Mouse (Mus musculus) intestine, embryonic 15.5 days (tissue): Measurements from ENCODE around the gene Mup21. TPM values are rescaled to one million over a fixed set of nuclear protein-coding genes. Genes with fewer than 3 reads are reported as not detected.
A peak's percentile ranks its signal among the peaks of the same experiment; 100 is the strongest.
"Not testable (repeated sequence)": the region's sequence is repeated elsewhere in the genome, so short reads cannot be mapped to it uniquely, and the experiment has no call there.

Experiments used
- ATAC-seq: fragments of 200-750 bp; cut with Nextera tagmentation; 2 replicates; pipeline ENCODE4 v1.8.0; 2017; ENCODE audit warnings: moderate TSS enrichment, moderate library complexity
- H3K27ac ChIP-seq: fragments of 300-500 bp; sonication (generic); 2 replicates; pipeline ENCODE4 v1.5.1; 2015; ENCODE audit warnings: mild to moderate bottlenecking, inconsistent platforms
- H3K27me3 ChIP-seq: fragments of 300-500 bp; sonication (generic); replicated peaks from 2 replicates; pipeline ENCODE4 v1.6.1; 2015; ENCODE audit warnings: inconsistent platforms
- H3K36me3 ChIP-seq: fragments of 300-500 bp; sonication (generic); 2 replicates; pipeline ENCODE4 v1.6.1; 2015; ENCODE audit warnings: inconsistent platforms
- H3K4me1 ChIP-seq: fragments of 300-500 bp; sonication (generic); replicated peaks from 2 replicates; pipeline ENCODE4 v1.6.1; 2015; ENCODE audit warnings: inconsistent platforms
- H3K4me2 ChIP-seq: fragments of 300-500 bp; sonication (generic); replicated peaks from 2 replicates; pipeline ENCODE4 v1.6.1; 2015; ENCODE audit warnings: mild to moderate bottlenecking, inconsistent platforms
- H3K4me3 ChIP-seq: fragments of 300-500 bp; sonication (generic); replicated peaks from 2 replicates; pipeline ENCODE4 v1.5.1; 2015; ENCODE audit warnings: inconsistent platforms
- H3K9ac ChIP-seq: fragments of 300-500 bp; sonication (generic); 2 replicates; pipeline ENCODE4 v1.6.1; 2015; ENCODE audit warnings: inconsistent platforms
- H3K9me3 ChIP-seq: fragments of 300-500 bp; sonication (generic); 2 replicates; pipeline ENCODE4 v1.6.1; 2016; ENCODE audit warnings: inconsistent platforms
- WGBS: fragments of 180-500 bp; shearing (Covaris S2); methylation state at CpG from one replicate; pipeline ENCODE4 v1.1.7; 2015; 5-methylcytosine and 5-hydroxymethylcytosine counted together
- polyA plus RNA-seq: library from polyadenylated mRNA; unstranded; fragments of >200 nt; fragmentation: Nextera tagmentation; extraction: Ambion mirVana; gene quantifications from 2 replicates; pipeline ENCODE4 v1.2.1, GENCODE M21; 2015

The Mup21 gene
- polyA plus RNA-seq, result not detected in 2 replicates

DNA sequence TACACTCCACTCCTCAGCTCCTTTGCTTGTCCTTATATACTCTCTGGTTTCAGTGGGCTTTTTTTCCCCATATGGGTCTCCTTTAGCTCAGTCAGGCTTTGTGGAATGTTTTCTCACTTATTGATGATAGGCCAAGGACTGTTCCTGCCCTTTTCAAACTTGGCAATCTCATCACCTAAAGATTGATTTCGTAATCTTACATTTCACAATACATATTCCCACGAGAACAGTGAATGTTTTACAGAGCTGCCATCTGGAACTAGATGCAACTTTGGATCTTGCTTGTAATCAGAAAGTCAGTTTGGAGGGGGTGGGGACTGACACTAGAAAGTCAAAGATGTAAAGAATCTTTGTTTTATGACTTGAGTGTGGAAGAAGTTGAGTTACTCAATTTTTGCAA is at the start of gene Mup21:
Gene Mup21, minus strand, starts transcription at position 53 of the 400 bp plus-strand sequence.
- ATAC-seq, result no peak
- WGBS, result 71% methylated on average over 2 of the region's 2 CpGs

GRCm38 (mm10) chr4:62199923-62200529 is 49.4 kb upstream of the Mup21 start:
- H3K27ac ChIP-seq, result no peak overlapping the region
- WGBS, result 54% methylated on average over 7 of the region's 7 CpGs
- H3K9me3 ChIP-seq, result no peaks in the 10 kb centered on the region
- peaks cover 38% of the 10 kb centered on the region for H3K36me3 ChIP-seq
- H3K4me2 ChIP-seq, result no peak overlapping the region
- no peak overlapping the region for H3K4me3 ChIP-seq
- ATAC-seq, result peak; percentile 86
- no peaks in the 10 kb centered on the region for H3K4me1 ChIP-seq
- H3K9ac ChIP-seq, result no peak overlapping the region
- no peaks in the 10 kb centered on the region for H3K27me3 ChIP-seq

More for the DNA sequence above, at the start of gene Mup21:
- no peak within 1 kb of the TSS for H3K9ac ChIP-seq
- H3K4me2 ChIP-seq, result no peak within 1 kb of the TSS
- no peaks in the 10 kb centered on the region for H3K36me3 ChIP-seq
- no peak within 1 kb of the TSS for H3K4me3 ChIP-seq
- H3K27me3 ChIP-seq, result no peaks in the 10 kb centered on the region
- no peak within 1 kb of the TSS for H3K27ac ChIP-seq
- H3K9me3 ChIP-seq, result no peaks in the 10 kb centered on the region
- H3K4me1 ChIP-seq, result no peaks in the 10 kb centered on the region

GRCm38 (mm10) chr4:62188778-62189177 is 38.1 kb upstream of the Mup21 start:
- Histone ChIP-seq H3K4me1 (no peaks in the 10 kb centered on the region), H3K4me3 (no peak overlapping the region), H3K4me2 (no peak overlapping the region), H3K27me3 (no peaks in the 10 kb centered on the region), H3K9me3 (peaks cover 22% of the 10 kb centered on the region), H3K27ac (no peak overlapping the region), H3K36me3 (peaks cover 35% of the 10 kb centered on the region), H3K9ac (no peak overlapping the region)
- ATAC-seq, result no peak

GRCm38 (mm10) chr4:62177282-62177681 is 26.6 kb upstream of the Mup21 start:
- Histone ChIP-seq H3K9ac (no peak overlapping the region), H3K36me3 (no peaks in the 10 kb centered on the region), H3K9me3 (no peaks in the 10 kb centered on the region), H3K27me3 (no peaks in the 10 kb centered on the region), H3K4me3 (no peak overlapping the region), H3K4me2 (no peak overlapping the region), H3K27ac (no peak overlapping the region), H3K4me1 (no peaks in the 10 kb centered on the region)
- no peak for ATAC-seq
- 35% methylated on average over 5 of the region's 5 CpGs for WGBS

DNA sequence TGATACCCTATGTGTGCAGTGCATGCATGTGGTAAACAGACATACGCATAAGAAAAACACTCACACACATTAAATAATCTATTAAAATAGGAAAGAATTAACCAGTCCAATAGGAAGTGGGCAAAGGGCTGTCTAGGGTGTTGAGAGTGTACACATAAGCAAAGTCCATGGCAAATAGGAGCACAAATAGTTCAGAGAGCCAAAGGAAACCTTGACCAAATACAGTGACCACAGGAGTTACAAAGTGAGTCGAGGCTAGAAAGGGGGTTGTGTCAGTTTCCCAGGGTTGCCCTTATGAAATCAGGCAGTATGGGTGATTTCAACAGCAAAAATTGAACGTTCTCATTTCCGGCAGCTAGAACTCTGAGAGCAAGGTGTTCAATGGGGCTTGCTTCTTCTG is 23.8 kb upstream of the Mup21 start:
- H3K36me3 ChIP-seq, result no peaks in the 10 kb centered on the region
- H3K27me3 ChIP-seq, result no peaks in the 10 kb centered on the region
- H3K9me3 ChIP-seq, result no peaks in the 10 kb centered on the region
- H3K9ac ChIP-seq, result no peak overlapping the region
- no peaks in the 10 kb centered on the region for H3K4me1 ChIP-seq
- no peak overlapping the region for H3K27ac ChIP-seq
- 84% methylated on average over 4 of the region's 4 CpGs for WGBS
- no peak overlapping the region for H3K4me3 ChIP-seq
- H3K4me2 ChIP-seq, result no peak overlapping the region
- ATAC-seq, result no peak

DNA sequence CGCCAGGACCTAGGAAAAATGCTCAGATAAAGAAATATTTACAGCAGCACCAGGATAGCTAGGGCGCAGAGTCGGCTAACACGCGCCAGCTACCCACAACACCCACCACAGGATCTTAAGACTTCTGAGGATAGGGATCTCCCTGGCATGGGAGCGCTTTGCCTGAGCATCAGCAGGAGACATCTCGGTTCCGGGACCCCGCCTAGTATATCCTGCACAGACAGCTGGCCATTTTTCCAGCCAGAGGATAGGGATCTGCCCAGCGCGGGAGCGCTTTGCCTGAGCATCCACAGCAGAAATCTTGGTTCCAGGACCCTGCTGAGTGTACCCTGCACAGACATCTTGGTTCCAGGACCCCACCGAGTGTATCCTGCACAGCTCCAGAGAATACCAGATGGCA is 17.0 kb upstream of the Mup21 start:
- H3K4me3 ChIP-seq, ATAC-seq: not testable (repeated sequence)

DNA sequence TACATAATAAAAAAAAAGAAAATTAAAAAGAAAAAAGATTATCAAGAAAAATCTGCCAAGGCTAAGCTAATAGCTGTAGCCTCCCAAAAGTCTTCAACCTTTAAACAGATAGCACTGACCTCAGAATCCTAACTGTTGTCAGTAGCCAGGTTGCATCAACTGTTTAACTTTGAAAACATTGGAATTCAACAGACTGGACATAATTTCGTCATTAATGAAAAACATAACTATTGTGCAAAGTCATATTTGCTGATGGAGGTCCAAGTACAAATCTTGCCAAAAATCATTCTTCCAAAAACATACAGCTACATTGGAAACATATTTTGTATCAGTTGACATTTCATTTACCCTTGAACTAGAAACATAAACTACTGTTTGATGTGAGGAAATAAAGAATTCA is 7.7 kb upstream of the Mup21 start:
- no peaks in the 10 kb centered on the region for H3K4me1 ChIP-seq
- H3K36me3 ChIP-seq, result no peaks in the 10 kb centered on the region
- H3K4me2 ChIP-seq, result no peak overlapping the region
- no peak for ATAC-seq
- WGBS, result 75% methylated on average over 1 of the region's 1 CpGs
- H3K9ac ChIP-seq, result no peak overlapping the region
- no peak overlapping the region for H3K4me3 ChIP-seq
- H3K9me3 ChIP-seq, result no peaks in the 10 kb centered on the region
- no peaks in the 10 kb centered on the region for H3K27me3 ChIP-seq
- no peak overlapping the region for H3K27ac ChIP-seq

More for the DNA sequence above, 17.0 kb upstream of the Mup21 start:
- H3K36me3 ChIP-seq, H3K9ac ChIP-seq, H3K27me3 ChIP-seq, H3K27ac ChIP-seq, H3K4me1 ChIP-seq, H3K4me2 ChIP-seq, H3K9me3 ChIP-seq: not testable (repeated sequence)
- WGBS, result 94% methylated on average over 13 of the region's 13 CpGs

- no peak overlapping the region for H3K4me3 ChIP-seq
- no peaks in the 10 kb centered on the region for H3K27me3 ChIP-seq
- 0 out of 2 replicates have a peak, but pooled peaks cover 4% of the 10 kb centered on the region for H3K9me3 ChIP-seq
- H3K4me1 ChIP-seq, result no peaks in the 10 kb centered on the region
- H3K9ac ChIP-seq, result no peak overlapping the region
- WGBS, result 65% methylated on average over 7 of the region's 7 CpGs
- no peak overlapping the region for H3K27ac ChIP-seq
- ATAC-seq, result no peak
- no peaks in the 10 kb centered on the region for H3K36me3 ChIP-seq
- H3K4me2 ChIP-seq, result no peak overlapping the region
Measured at GRCm38 (mm10) chr4:62133706-62134105, 17.0 kb downstream of the Mup21 start.

GRCm38 (mm10) chr4:62103366-62103765 is 47.3 kb downstream of the Mup21 start:
- not testable (repeated sequence) for H3K27me3 ChIP-seq, H3K4me2 ChIP-seq, H3K9me3 ChIP-seq, ATAC-seq, H3K4me3 ChIP-seq, H3K36me3 ChIP-seq, H3K4me1 ChIP-seq, H3K27ac ChIP-seq, H3K9ac ChIP-seq
- WGBS, result 78% methylated on average over 2 of the region's 2 CpGs

Other genes with a start within 250 kb of the Mup21 start
- gene Mup20, start 96.7 kb downstream of the Mup21 start, polyA plus RNA-seq, result not detected in 2 replicates
- gene Mup3, start 63.5 kb downstream of the Mup21 start, polyA plus RNA-seq, result not detected in 2 replicates
- 6.0 and 6.9 TPM in 2 replicates for gene Zfp37, start 80.2 kb upstream of the Mup21 start, polyA plus RNA-seq
- 17.0 and 19.9 TPM in 2 replicates for gene Slc31a2, start 111.7 kb upstream of the Mup21 start, polyA plus RNA-seq
- 23.7 and 24.7 TPM in 2 replicates for gene Fkbp15, start 209.7 kb upstream of the Mup21 start, polyA plus RNA-seq
- 96.6 and 102 TPM in 2 replicates for gene Slc31a1, start 209.9 kb upstream of the Mup21 start, polyA plus RNA-seq